Mouse (Mus musculus) gonadal fat pad, adult 2 months (tissue): ENCODE measurements around the gene Mvb12a. TPM values are rescaled to one million over a fixed set of nuclear protein-coding genes. Genes with fewer than 3 reads are reported as not detected.

Experiments
- DNase-seq: peaks from one replicate; pipeline ENCODE4 v3.0.0-alpha.2; 2012; ENCODE audit warnings: low read depth
- polyA plus RNA-seq: library from polyadenylated mRNA; depleted of rRNA; stranded (reverse); fragments of >200 nt; gene quantifications from 2 replicates; pipeline ENCODE4 v1.2.3, GENCODE M21; 2012; rRNA removed

The Mvb12a gene
- polyA plus RNA-seq, 1 experiment: 144 TPM

DNA sequence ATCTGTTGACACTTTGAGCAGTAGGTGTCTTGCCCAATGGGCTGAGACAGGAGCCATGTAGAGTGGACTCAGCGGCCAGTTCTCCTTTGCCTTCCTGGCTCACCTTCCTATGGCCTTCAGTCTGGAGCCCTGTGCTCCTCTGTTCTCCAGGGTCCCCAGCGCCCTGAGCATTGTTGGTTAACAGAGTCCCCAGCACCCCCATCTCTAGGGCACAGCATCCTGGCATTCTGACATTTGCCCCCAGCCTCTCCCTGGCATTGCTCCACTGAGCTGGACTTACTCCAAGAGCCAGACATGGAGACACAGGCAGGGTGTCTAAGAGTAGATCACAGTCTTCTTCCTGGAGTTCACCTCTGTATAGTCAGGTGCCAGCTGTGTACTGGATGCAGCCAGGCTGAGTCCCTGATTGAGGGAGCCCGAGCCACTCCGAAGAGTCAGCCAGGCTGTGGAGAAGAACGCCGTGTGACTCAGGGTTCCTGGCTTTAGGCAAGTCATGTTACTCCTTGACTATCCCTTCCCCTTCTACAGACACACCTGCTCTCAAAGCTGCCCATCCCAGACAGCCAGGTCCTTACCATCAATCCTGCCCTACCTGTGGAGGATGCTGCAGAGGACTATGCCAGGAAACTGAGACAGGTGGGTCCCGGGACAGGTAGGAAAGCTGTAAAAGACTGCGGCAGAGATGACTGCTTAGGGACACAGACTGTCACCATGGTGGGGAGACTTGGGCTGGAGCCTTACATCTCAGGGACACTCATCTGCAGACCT is 51.0 kb downstream of the Mvb12a start:
- no peak for DNase-seq

DNA sequence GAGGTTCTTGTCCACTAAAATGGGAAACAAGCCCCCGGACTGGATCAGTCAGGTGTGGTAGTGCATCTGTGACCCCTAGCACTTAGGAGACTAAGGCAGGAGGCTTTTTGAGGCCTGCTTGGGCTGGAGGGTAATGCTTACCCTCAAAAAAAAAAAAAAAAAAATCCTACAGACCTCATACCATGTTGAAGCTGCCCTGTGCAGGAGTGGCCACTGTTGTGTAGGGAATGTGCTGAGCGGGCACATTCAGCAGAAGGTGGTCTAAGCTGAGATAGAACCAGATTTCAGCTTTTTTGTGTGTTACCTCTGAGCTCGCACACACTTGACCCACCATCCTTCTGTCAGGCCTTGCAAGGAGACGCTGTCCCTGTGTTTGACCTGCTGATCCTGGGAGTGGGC is 51.6 kb downstream of the Mvb12a start:
- DNase-seq: no peak

DNA sequence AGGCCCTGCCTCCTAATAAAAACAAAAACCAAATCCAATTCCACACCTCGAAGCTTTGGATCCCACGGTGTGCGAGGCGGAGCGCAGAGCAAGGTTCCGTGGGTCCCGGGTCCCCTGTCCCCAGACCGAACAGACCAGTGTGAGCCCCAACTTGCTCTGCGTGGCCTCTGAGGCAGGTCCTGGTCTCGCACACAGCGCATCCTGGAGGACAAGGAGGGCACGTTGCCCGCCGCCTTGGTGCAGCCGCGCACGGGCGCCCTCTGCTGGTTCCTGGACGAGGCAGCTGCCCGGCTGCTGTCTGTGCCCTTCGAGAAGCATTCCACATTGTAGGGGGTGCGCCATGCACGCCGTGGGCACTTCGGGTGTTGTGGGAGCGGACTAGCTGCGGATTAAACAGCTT is 53.1 kb downstream of the Mvb12a start:
- DNase-seq: no peak

DNA sequence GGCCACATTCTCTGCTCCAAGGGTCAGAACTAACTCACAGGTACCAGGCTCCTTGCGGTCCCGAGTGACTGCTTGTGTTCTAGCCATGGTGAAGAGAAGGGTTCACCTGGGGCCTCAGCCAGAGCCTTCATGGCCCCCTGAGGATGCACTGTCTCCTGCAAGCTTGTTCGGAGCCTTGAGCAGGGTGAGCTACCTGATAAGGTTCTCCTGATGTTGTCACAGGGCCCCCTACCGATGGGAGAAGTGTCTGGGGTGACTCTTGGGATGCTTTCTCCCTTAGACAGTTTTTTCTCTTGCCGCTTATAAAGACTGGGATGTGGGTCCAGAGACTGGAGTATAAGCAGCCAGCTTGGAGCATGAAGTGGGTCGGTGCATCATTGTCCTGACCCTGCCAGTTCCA is 53.7 kb downstream of the Mvb12a start:
- no peak for DNase-seq

DNA sequence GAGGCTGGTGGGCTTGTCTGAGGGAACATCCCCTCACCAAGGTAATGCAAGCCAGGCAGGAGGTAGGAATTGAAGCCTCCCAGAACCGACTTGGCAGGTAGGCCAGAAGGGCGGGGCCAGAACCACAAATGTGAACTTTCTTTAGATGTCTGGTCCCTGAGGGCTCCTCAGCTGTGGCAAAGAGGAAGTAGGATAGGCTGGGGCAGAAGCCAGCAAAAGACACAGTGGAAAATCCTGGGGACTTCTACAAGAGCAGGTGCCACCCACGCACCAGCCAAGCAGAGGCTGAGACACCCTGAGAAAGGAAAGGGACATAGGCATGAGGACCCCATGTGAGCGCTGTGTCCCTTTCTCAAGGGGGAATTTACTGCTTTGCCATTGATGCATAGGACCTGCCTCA is 54.1 kb downstream of the Mvb12a start:
- no peak for DNase-seq

DNA sequence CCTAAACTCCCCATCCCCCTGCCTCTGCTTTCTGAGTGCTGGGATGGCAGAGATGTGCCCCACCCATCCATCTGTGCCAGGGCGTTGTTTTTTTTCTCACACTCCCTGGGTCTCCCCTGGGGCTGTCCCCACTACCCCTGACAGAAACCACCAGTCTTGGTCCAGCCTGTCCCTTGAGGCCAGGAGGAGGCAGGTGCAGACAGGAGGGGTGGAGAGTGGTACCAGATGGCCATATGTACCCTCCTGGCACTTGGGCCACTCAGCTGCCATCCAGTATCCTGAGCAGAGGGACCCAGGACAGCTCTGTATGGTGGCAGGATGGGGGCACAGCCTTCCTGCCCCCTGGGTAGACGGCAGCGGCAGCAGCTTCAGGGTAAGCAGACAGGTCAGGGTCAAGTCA is 54.7 kb downstream of the Mvb12a start, which contains the start of gene Fam129c:
Gene Fam129c (plus strand): TSS at position 198 of the 400 bp plus-strand sequence.
- no peak for DNase-seq

Other genes with a start within 250 kb of the Mvb12a start
- gene Use1, start 176.1 kb upstream of the Mvb12a start, polyA plus RNA-seq: 157 and 172 TPM in 2 replicates
- 10.2 and 13.0 TPM in 2 replicates for gene Ocel1, start 171.6 kb upstream of the Mvb12a start, polyA plus RNA-seq
- 133 and 165 TPM in 2 replicates for gene Nr2f6, start 161.0 kb upstream of the Mvb12a start, polyA plus RNA-seq
- 40.6 and 59.8 TPM in 2 replicates for gene Ushbp1, start 147.1 kb upstream of the Mvb12a start, polyA plus RNA-seq
- 107 and 126 TPM in 2 replicates for gene Babam1, start 146.1 kb upstream of the Mvb12a start, polyA plus RNA-seq
- gene Ankle1, start 136.9 kb upstream of the Mvb12a start, polyA plus RNA-seq: 1.8 TPM in 2 replicates
- 24.1 and 29.2 TPM in 2 replicates for gene Abhd8, start 79.3 kb upstream of the Mvb12a start, polyA plus RNA-seq
- 49.9 and 63.7 TPM in 2 replicates for gene Mrpl34, start 78.0 kb upstream of the Mvb12a start, polyA plus RNA-seq
- gene Dda1, start 73.7 kb upstream of the Mvb12a start, polyA plus RNA-seq: 95.7 and 103 TPM in 2 replicates
- gene Ano8, start 57.0 kb upstream of the Mvb12a start, polyA plus RNA-seq: 18.3 and 18.9 TPM in 2 replicates
- 19.0 and 21.4 TPM in 2 replicates for gene Gtpbp3, start 54.8 kb upstream of the Mvb12a start, polyA plus RNA-seq
- 91.9 and 104 TPM in 2 replicates for gene Plvap, start 31.2 kb upstream of the Mvb12a start, polyA plus RNA-seq
- 0.07 TPM in 1 of 2 replicates, not detected in the other for gene Ccdc194, start 17.2 kb upstream of the Mvb12a start, polyA plus RNA-seq
- gene Bst2, start 5.5 kb upstream of the Mvb12a start, polyA plus RNA-seq: 123 and 139 TPM in 2 replicates
- 3.4 and 4.1 TPM in 2 replicates for gene Tmem221, start 15.9 kb downstream of the Mvb12a start, polyA plus RNA-seq
- 0.41 and 0.53 TPM in 2 replicates for gene Nxnl1, start 23.7 kb downstream of the Mvb12a start, polyA plus RNA-seq
- gene Slc27a1, start 26.0 kb downstream of the Mvb12a start, polyA plus RNA-seq: 227 and 307 TPM in 2 replicates
- 111 and 134 TPM in 2 replicates for gene Pgls, start 49.3 kb downstream of the Mvb12a start, polyA plus RNA-seq
- gene Fam129c, start 54.7 kb downstream of the Mvb12a start, polyA plus RNA-seq: 2.1 and 2.2 TPM in 2 replicates
- 140 and 155 TPM in 2 replicates for gene Colgalt1, start 68.1 kb downstream of the Mvb12a start, polyA plus RNA-seq
- 0.58 and 2.0 TPM in 2 replicates for gene Unc13a, start 128.8 kb downstream of the Mvb12a start, polyA plus RNA-seq
- 19.6 and 19.9 TPM in 2 replicates for gene Jak3, start 133.4 kb downstream of the Mvb12a start, polyA plus RNA-seq
- gene Insl3, start 146.3 kb downstream of the Mvb12a start, polyA plus RNA-seq: 10.6 and 37.9 TPM in 2 replicates
- gene B3gnt3, start 158.9 kb downstream of the Mvb12a start, polyA plus RNA-seq: 7.9 and 11.1 TPM in 2 replicates
- gene Fcho1, start 182.8 kb downstream of the Mvb12a start, polyA plus RNA-seq: 6.1 TPM in 2 replicates